Mouse (Mus musculus): ENCODE measurements around the gene Apaf1. TPM values are rescaled to one million over a fixed set of nuclear protein-coding genes. Genes with fewer than 3 reads are reported as not detected.

The Apaf1 gene
- polyA plus RNA-seq, 1 experiment from 2014 or later = 12.2 TPM

- no peak overlapping the region for H3K4me3 ChIP-seq (ENCODE audit: low read length)
- no peak overlapping the region for H3K9ac ChIP-seq (ENCODE audit: low read depth, low read length)
- no peak overlapping the region for H3K27ac ChIP-seq (ENCODE audit: low read depth, low read length)
- peaks cover 3% of the 10 kb centered on the region; the same call in 1 of the 2 replicates for H3K36me3 ChIP-seq (ENCODE audit: control insufficient read depth, insufficient read depth, low read length)
- no peaks in the 10 kb centered on the region for H3K4me1 ChIP-seq (ENCODE audit: control insufficient read depth, insufficient read depth, low read depth, low read length)
- 91% methylated on average over 15 of the region's 15 CpGs for WGBS
- no peak overlapping the region for H3K4me2 ChIP-seq (ENCODE audit: low read length)
- no peak for ATAC-seq
- H3K9me3 ChIP-seq (ENCODE audit: control insufficient read depth, low read length) = no peaks in the 10 kb centered on the region
- no peaks in the 10 kb centered on the region for H3K27me3 ChIP-seq (replicated peaks; ENCODE audit: control insufficient read depth, insufficient read depth, low read length)
Measured at GRCm38 (mm10) chr10:90953103-90953709, 129.4 kb downstream of the Apaf1 start.

GRCm38 (mm10) chr10:90947608-90948373, 134.8 kb downstream of the Apaf1 start:
- H3K36me3 ChIP-seq (ENCODE audit: control insufficient read depth, insufficient read depth, low read length) = peaks cover 8% of the 10 kb centered on the region
- no peak overlapping the region for H3K4me2 ChIP-seq (ENCODE audit: low read length)
- no peak for ATAC-seq
- H3K4me3 ChIP-seq (ENCODE audit: low read length) = no peak overlapping the region
- no peaks in the 10 kb centered on the region for H3K27me3 ChIP-seq (replicated peaks; ENCODE audit: control insufficient read depth, insufficient read depth, low read length)
- no peak overlapping the region for H3K9ac ChIP-seq (ENCODE audit: low read depth, low read length)
- H3K9me3 ChIP-seq (ENCODE audit: control insufficient read depth, low read length) = no peaks in the 10 kb centered on the region
- 91% methylated on average over 18 of the region's 18 CpGs for WGBS
- no peaks in the 10 kb centered on the region for H3K4me1 ChIP-seq (ENCODE audit: control insufficient read depth, insufficient read depth, low read depth, low read length)
- no peak overlapping the region for H3K27ac ChIP-seq (ENCODE audit: low read depth, low read length)

DNA sequence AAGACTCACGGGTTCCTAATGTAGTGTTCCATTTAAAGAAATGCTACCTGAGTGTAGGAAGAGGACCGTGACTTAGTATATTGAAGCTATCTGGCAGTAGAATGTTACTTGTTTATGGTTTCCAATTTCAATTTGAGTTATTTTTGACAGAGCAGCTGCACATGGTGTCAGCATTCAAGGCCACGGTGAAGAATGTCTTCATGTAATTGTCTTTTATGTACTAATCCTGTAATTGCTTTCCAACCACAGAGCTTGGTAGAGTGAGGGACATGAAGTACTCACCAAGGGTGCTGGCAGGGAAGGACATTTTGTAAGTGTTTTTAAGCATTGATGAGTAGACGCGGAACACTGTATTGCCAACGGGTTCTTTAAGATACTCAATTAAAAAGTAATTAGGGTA, 135.5 kb downstream of the Apaf1 start:
- H3K4me2 ChIP-seq (ENCODE audit: low read length) = no peak overlapping the region
- H3K27me3 ChIP-seq (replicated peaks; ENCODE audit: control insufficient read depth, insufficient read depth, low read length) = no peaks in the 10 kb centered on the region
- ATAC-seq = no peak
- H3K4me1 ChIP-seq (ENCODE audit: control insufficient read depth, insufficient read depth, low read depth, low read length) = no peaks in the 10 kb centered on the region
- no peaks in the 10 kb centered on the region for H3K9me3 ChIP-seq (ENCODE audit: control insufficient read depth, low read length)
- H3K4me3 ChIP-seq (ENCODE audit: low read length) = no peak overlapping the region
- 76% methylated on average over 6 of the region's 6 CpGs for WGBS
- peaks cover 16% of the 10 kb centered on the region for H3K36me3 ChIP-seq (ENCODE audit: control insufficient read depth, insufficient read depth, low read length)
- H3K9ac ChIP-seq (ENCODE audit: low read depth, low read length) = no peak overlapping the region
- H3K27ac ChIP-seq (ENCODE audit: low read depth, low read length) = no peak overlapping the region

GRCm38 (mm10) chr10:90942001-90942700, 140.4 kb downstream of the Apaf1 start:
- peaks cover 21% of the 10 kb centered on the region for H3K36me3 ChIP-seq (ENCODE audit: control insufficient read depth, insufficient read depth, low read length)
- no peak overlapping the region for H3K4me2 ChIP-seq (ENCODE audit: low read length)
- H3K4me1 ChIP-seq (ENCODE audit: control insufficient read depth, insufficient read depth, low read depth, low read length) = no peaks in the 10 kb centered on the region
- H3K4me3 ChIP-seq (ENCODE audit: low read length) = no peak overlapping the region
- no peak for ATAC-seq
- no peaks in the 10 kb centered on the region for H3K27me3 ChIP-seq (replicated peaks; ENCODE audit: control insufficient read depth, insufficient read depth, low read length)
- no peak overlapping the region for H3K27ac ChIP-seq (ENCODE audit: low read depth, low read length)
- no peak overlapping the region for H3K9ac ChIP-seq (ENCODE audit: low read depth, low read length)
- WGBS = 88% methylated on average over 14 of the region's 14 CpGs
- H3K9me3 ChIP-seq (ENCODE audit: control insufficient read depth, low read length) = no peaks in the 10 kb centered on the region

GRCm38 (mm10) chr10:90940521-90941520, 141.7 kb downstream of the Apaf1 start:
- no peak for ATAC-seq
- Histone ChIP-seq H3K9me3 (ENCODE audit: control insufficient read depth, low read length) (no peaks in the 10 kb centered on the region), H3K4me3 (ENCODE audit: low read length) (no peak overlapping the region), H3K4me2 (ENCODE audit: low read length) (no peak overlapping the region), H3K27ac (ENCODE audit: low read depth, low read length) (no peak overlapping the region), H3K27me3 (replicated peaks; ENCODE audit: control insufficient read depth, insufficient read depth, low read length) (no peaks in the 10 kb centered on the region), H3K36me3 (ENCODE audit: control insufficient read depth, insufficient read depth, low read length) (peaks cover 21% of the 10 kb centered on the region), H3K4me1 (ENCODE audit: control insufficient read depth, insufficient read depth, low read depth, low read length) (no peaks in the 10 kb centered on the region), H3K9ac (ENCODE audit: low read depth, low read length) (no peak overlapping the region)
- 80% methylated on average over 15 of the region's 15 CpGs for WGBS

Other genes with a start within 250 kb of the Apaf1 start
- 19.7 and 20.6 TPM in 2 replicates for gene Ikbip, start 170 bp upstream of the Apaf1 start, polyA plus RNA-seq (2015; fragmentation: Nextera tagmentation; extraction: Ambion mirVana)
- 635 and 651 TPM in 2 replicates for gene Slc25a3, start 41.3 kb upstream of the Apaf1 start, polyA plus RNA-seq (2015; fragmentation: Nextera tagmentation; extraction: Ambion mirVana)
- gene Tmpo, start 98.5 kb upstream of the Apaf1 start, polyA plus RNA-seq (2015; fragmentation: Nextera tagmentation; extraction: Ambion mirVana) = 68.7 and 83.7 TPM in 2 replicates